24 mouse cellular contexts compared by ENCODE assay signal in genomic region chr10:123752755-123753154, GRCm38 (mm10).
DNase-seq lines count a peak whose midpoint lies in the region; ATAC-seq and TF ChIP-seq lines count a peak whose summit lies in the region.
"Had no signal": no experiment of that assay in that cellular context is flagged by ENCODE, and none has a peak within 500 bp of the region (broad histone marks: within the 10 kb centered on the region; RNA-seq: fewer than 3 reads in every experiment).

No protein-coding gene starts in this region.

- TF ChIP-seq CTCF in kidney, postnatal 0 days (IDR thresholded peaks at IDR 0.05; ENCODE audit: low read depth), result no peak
- no peak for TF ChIP-seq CTCF in brain, embryonic 14.5 days (IDR thresholded peaks at IDR 0.05; ENCODE audit: borderline replicate concordance, extremely low read depth, insufficient read depth, insufficient read length)
- no peak for TF ChIP-seq CTCF in intestine, postnatal 0 days (IDR thresholded peaks at IDR 0.05; ENCODE audit: low read depth)

- no peaks in the 10 kb centered on the region for H3K36me3 ChIP-seq in forebrain, embryonic 14.5 days (ENCODE audit: control insufficient read depth, insufficient read depth, low read length)
- H3K36me3 ChIP-seq in forebrain, embryonic 11.5 days (ENCODE audit: control insufficient read depth, insufficient read depth, low read length), result no peaks in the 10 kb centered on the region
- no peaks in the 10 kb centered on the region for H3K36me3 ChIP-seq in kidney, embryonic 15.5 days
- H3K36me3 ChIP-seq in kidney, postnatal 0 days (ENCODE audit: insufficient read depth, low read length), result no peaks in the 10 kb centered on the region
- H3K36me3 ChIP-seq in intestine, postnatal 0 days (ENCODE audit: control insufficient read depth, insufficient read depth), result no peaks in the 10 kb centered on the region
- H3K36me3 ChIP-seq: embryonic facial prominence, embryonic 10.5 days; embryonic facial prominence, embryonic 12.5 days; forebrain, embryonic 12.5 days; forebrain, embryonic 15.5 days; G1E had no signal

- peak; percentile 12 for DNase-seq in forebrain, embryonic 14.5 days (ENCODE audit: low spot score)
- no peak for DNase-seq in forebrain, embryonic 11.5 days (ENCODE audit: low spot score)
- DNase-seq in kidney, postnatal 14 days, result no peak
- peak; percentile 18 for DNase-seq in kidney, postnatal 0 days (ENCODE audit: low spot score)
- no peak for DNase-seq in kidney, postnatal 25 days
- DNase-seq in brain, embryonic 14.5 days (ENCODE audit: low read depth), result peak; percentile 26
- DNase-seq: adrenal gland, adult 8-10 months; adrenal gland, postnatal 14 days; adrenal gland, postnatal 36 days; B cell, adult 2 months; cerebellum, adult 11-12 months; cerebellum, adult 2 months; cerebellum, adult 9-10 months; cerebellum, postnatal 25 days; forebrain, postnatal 0 days had no signal

- no peak overlapping the region for H3K4me2 ChIP-seq in forebrain, embryonic 14.5 days (ENCODE audit: low read length)
- H3K4me2 ChIP-seq in forebrain, embryonic 11.5 days (ENCODE audit: low read depth, low read length, severe bottlenecking), result no peak overlapping the region
- H3K4me2 ChIP-seq in kidney, embryonic 15.5 days, result no peak overlapping the region
- H3K4me2 ChIP-seq in kidney, postnatal 0 days (ENCODE audit: low read length), result no peak overlapping the region
- no peak overlapping the region for H3K4me2 ChIP-seq in intestine, postnatal 0 days (replicated peaks; ENCODE audit: low read depth)
- H3K4me2 ChIP-seq: embryonic facial prominence, embryonic 12.5 days; forebrain, embryonic 12.5 days; forebrain, embryonic 15.5 days had no signal

- no peak overlapping the region for H3K9ac ChIP-seq in forebrain, embryonic 14.5 days (ENCODE audit: low read length)
- no peak overlapping the region for H3K9ac ChIP-seq in forebrain, embryonic 11.5 days (ENCODE audit: low read length)
- no peak overlapping the region for H3K9ac ChIP-seq in kidney, embryonic 15.5 days
- no peak overlapping the region for H3K9ac ChIP-seq in kidney, postnatal 0 days (ENCODE audit: low read depth, low read length)
- no peak overlapping the region for H3K9ac ChIP-seq in intestine, postnatal 0 days (ENCODE audit: low read depth, low read length)
- H3K9ac ChIP-seq: embryonic facial prominence, embryonic 12.5 days; forebrain, embryonic 12.5 days; forebrain, embryonic 15.5 days; forebrain, postnatal 0 days had no signal

- 72% methylated on average over 3 of the region's 3 CpGs for WGBS in forebrain, embryonic 14.5 days
- WGBS in forebrain, embryonic 11.5 days, result 85% methylated on average over 3 of the region's 3 CpGs
- 47% methylated on average over 3 of the region's 3 CpGs for WGBS in kidney, embryonic 15.5 days
- WGBS in kidney, postnatal 0 days, result 52% methylated on average over 3 of the region's 3 CpGs
- 78% methylated on average over 3 of the region's 3 CpGs for WGBS in intestine, postnatal 0 days

- ATAC-seq in forebrain, embryonic 14.5 days, result no peak
- ATAC-seq in forebrain, embryonic 11.5 days (replicated peaks; ENCODE audit: low FRiP score), result no peak
- 0 out of 2 replicates have a peak, but pooled peaks have one; percentile 27 for ATAC-seq in kidney, embryonic 15.5 days (replicated peaks; ENCODE audit: low FRiP score)
- ATAC-seq in kidney, postnatal 0 days (replicated peaks; ENCODE audit: low FRiP score, low read depth), result no peak
- ATAC-seq in intestine, postnatal 0 days, result no peak
- ATAC-seq: CD4-positive, CD25-positive, alpha-beta regulatory T cell, adult 4 months; forebrain, postnatal 0 days had no signal

- H3K9me3 ChIP-seq in forebrain, embryonic 14.5 days (replicated peaks; ENCODE audit: control insufficient read depth, low read length), result no peaks in the 10 kb centered on the region
- H3K9me3 ChIP-seq in forebrain, embryonic 11.5 days (ENCODE audit: control insufficient read depth, low read length), result no peaks in the 10 kb centered on the region
- H3K9me3 ChIP-seq in kidney, embryonic 15.5 days (replicated peaks), result no peaks in the 10 kb centered on the region
- H3K9me3 ChIP-seq in kidney, postnatal 0 days (replicated peaks; ENCODE audit: low read length), result no peaks in the 10 kb centered on the region
- no peaks in the 10 kb centered on the region for H3K9me3 ChIP-seq in intestine, postnatal 0 days (ENCODE audit: control insufficient read depth)
- H3K9me3 ChIP-seq: embryonic facial prominence, embryonic 10.5 days; embryonic facial prominence, embryonic 12.5 days; forebrain, embryonic 12.5 days; forebrain, embryonic 15.5 days had no signal

- no peaks in the 10 kb centered on the region for H3K27me3 ChIP-seq in forebrain, embryonic 14.5 days (replicated peaks; ENCODE audit: control insufficient read depth, insufficient read depth, low read length)
- no peaks in the 10 kb centered on the region for H3K27me3 ChIP-seq in forebrain, embryonic 11.5 days (ENCODE audit: control insufficient read depth, insufficient read depth, low read length)
- no peaks in the 10 kb centered on the region for H3K27me3 ChIP-seq in kidney, embryonic 15.5 days
- no peaks in the 10 kb centered on the region for H3K27me3 ChIP-seq in kidney, postnatal 0 days (ENCODE audit: insufficient read depth, low read length)
- H3K27me3 ChIP-seq in intestine, postnatal 0 days (replicated peaks; ENCODE audit: control insufficient read depth, insufficient read depth, low read length), result no peaks in the 10 kb centered on the region
- H3K27me3 ChIP-seq: CH12.LX; embryonic facial prominence, embryonic 12.5 days; forebrain, embryonic 12.5 days; forebrain, embryonic 15.5 days had no signal

- H3K4me3 ChIP-seq in forebrain, embryonic 14.5 days (ENCODE audit: low read depth, low read length), result no peak overlapping the region
- H3K4me3 ChIP-seq in forebrain, embryonic 11.5 days (ENCODE audit: low read depth, low read length), result no peak overlapping the region
- no peak overlapping the region for H3K4me3 ChIP-seq in kidney, embryonic 15.5 days (replicated peaks)
- no peak overlapping the region for H3K4me3 ChIP-seq in kidney, postnatal 0 days (replicated peaks; ENCODE audit: low read depth, low read length)
- no peak overlapping the region for H3K4me3 ChIP-seq in intestine, postnatal 0 days (ENCODE audit: low read depth, low read length)
- H3K4me3 ChIP-seq: embryonic facial prominence, embryonic 10.5 days; embryonic facial prominence, embryonic 12.5 days; forebrain, embryonic 12.5 days; forebrain, embryonic 15.5 days had no signal

- no peak overlapping the region for H3K27ac ChIP-seq in forebrain, embryonic 14.5 days (ENCODE audit: low read depth, low read length)
- H3K27ac ChIP-seq in forebrain, embryonic 11.5 days (ENCODE audit: low read depth, low read length), result no peak overlapping the region
- no peak overlapping the region for H3K27ac ChIP-seq in kidney, embryonic 15.5 days
- H3K27ac ChIP-seq in kidney, postnatal 0 days, result no peak overlapping the region
- no peak overlapping the region for H3K27ac ChIP-seq in intestine, postnatal 0 days (ENCODE audit: low read depth, low read length)
- H3K27ac ChIP-seq: embryonic facial prominence, embryonic 10.5 days; embryonic facial prominence, embryonic 12.5 days; forebrain, embryonic 12.5 days had no signal

- no peak for TF ChIP-seq POLR2A in brain, embryonic 14.5 days (IDR thresholded peaks at IDR 0.05; ENCODE audit: borderline replicate concordance, extremely low read depth, insufficient read depth, insufficient read length, poor library complexity, severe bottlenecking)

- H3K4me1 ChIP-seq in forebrain, embryonic 14.5 days (ENCODE audit: control insufficient read depth, insufficient read depth, low read length), result 0 out of 2 replicates have a peak, but pooled peaks cover 2% of the 10 kb centered on the region
- no peaks in the 10 kb centered on the region for H3K4me1 ChIP-seq in forebrain, embryonic 11.5 days (replicated peaks; ENCODE audit: control insufficient read depth, insufficient read depth, low read length)
- H3K4me1 ChIP-seq in kidney, embryonic 15.5 days, result peaks cover 10% of the 10 kb centered on the region
- no peaks in the 10 kb centered on the region for H3K4me1 ChIP-seq in kidney, postnatal 0 days (replicated peaks; ENCODE audit: insufficient read depth, low read length)
- H3K4me1 ChIP-seq in intestine, postnatal 0 days (replicated peaks; ENCODE audit: control insufficient read depth, insufficient read depth, low read length), result no peaks in the 10 kb centered on the region
- H3K4me1 ChIP-seq: embryonic facial prominence, embryonic 10.5 days; embryonic facial prominence, embryonic 12.5 days had no signal

Comparison
In these comparisons a context has a peak if more than half of its experiments do, and no peak if none do; other contexts are left out.
1. DNase-seq: peak in forebrain, embryonic 14.5 days (single experiment), kidney, postnatal 0 days (single experiment) and brain, embryonic 14.5 days (single experiment); none in forebrain, embryonic 11.5 days (single experiment), kidney, postnatal 14 days (single experiment) and kidney, postnatal 25 days (0 of 2).